Mouse (Mus musculus) lung, adult 2 months (tissue): Measurements from ENCODE around the gene Gsk3a.

ENCODE experiments used
- CTCF ChIP-seq: fragments of 200-500 bp; IDR thresholded peaks from 2 replicates; pipeline ENCODE4 v1.5.1; 2011; ENCODE audit warnings: mild to moderate bottlenecking, low read length, control low read depth; ENCODE audit not compliant: insufficient read depth
- POLR2A ChIP-seq: fragments of 200-500 bp; IDR thresholded peaks from 2 replicates; pipeline ENCODE4 v1.6.1; 2011; ENCODE audit warnings: low read depth, mild to moderate bottlenecking, control low read depth, low read length, borderline replicate concordance; ENCODE audit errors: extremely low read depth

GRCm38 (mm10) chr7:25178787-25179605, 58.7 kb downstream of the Gsk3a start:
- no peak for TF ChIP-seq CTCF
- no peak for TF ChIP-seq POLR2A
